In the genomic region with DNA sequence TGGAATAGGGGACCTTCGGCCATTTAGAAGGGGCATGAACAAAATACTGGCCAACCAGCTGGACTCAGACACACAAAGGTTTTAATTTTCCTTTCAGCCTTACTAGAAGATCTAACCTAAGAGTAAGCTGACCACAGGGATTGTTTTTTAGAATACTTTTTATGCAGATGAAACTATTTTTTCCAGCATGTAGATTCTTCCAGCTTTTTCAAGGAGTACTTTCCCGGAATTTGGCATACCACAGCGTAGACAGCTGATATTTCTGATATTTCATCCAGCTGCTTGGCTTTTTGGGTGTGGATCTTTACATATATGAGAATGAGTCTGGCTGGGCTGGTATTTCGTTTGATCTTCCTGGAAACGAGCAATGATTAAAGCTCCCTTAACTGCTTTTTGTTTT, we compare ENCODE assay signal across 9 mouse cellular contexts. TPM values are rescaled to one million over a fixed set of nuclear protein-coding genes. Genes with fewer than 3 reads are reported as not detected.
A peak's percentile ranks its signal among the peaks of the same experiment; 100 is the strongest.
DNase-seq lines count a peak whose midpoint lies in the region; ATAC-seq and TF ChIP-seq lines count a peak whose summit lies in the region.
"Had no signal": no experiment of that assay in that cellular context is flagged by ENCODE, and none has a peak within 500 bp of the region (broad histone marks: within the 10 kb centered on the region; RNA-seq: fewer than 3 reads in every experiment).

No protein-coding gene starts in this region.

- DNase-seq in kidney, adult 2 months = no peak
- DNase-seq in kidney, adult 9 months = no peak
- no peak for DNase-seq in layer of hippocampus, postnatal 36 days
- DNase-seq: liver, embryonic 13.5 days had no signal

- peak overlapping the region; percentile 76 for H3K27ac ChIP-seq in kidney, adult 2 months (ENCODE audit: insufficient read depth, low read depth, low read length)
- H3K27ac ChIP-seq in ES-Bruce4 (ENCODE audit: insufficient read depth, low read length) = peak overlapping the region; percentile 72
- H3K27ac ChIP-seq in embryonic facial prominence, embryonic 13.5 days = 0 out of 2 replicates have a peak overlapping the region, but pooled peaks have one; percentile 55
- peak overlapping the region; percentile 1 for H3K27ac ChIP-seq in intestine, postnatal 0 days (ENCODE audit: low read depth, low read length)
- H3K27ac ChIP-seq: liver, embryonic 13.5 days had no signal

- no peaks in the 10 kb centered on the region for H3K27me3 ChIP-seq in kidney, adult 2 months (replicated peaks; ENCODE audit: control insufficient read depth, insufficient read depth, low read length)
- H3K27me3 ChIP-seq in ES-Bruce4 (ENCODE audit: control insufficient read depth, insufficient read depth, low read length, poor library complexity, severe bottlenecking) = no peaks in the 10 kb centered on the region
- no peaks in the 10 kb centered on the region for H3K27me3 ChIP-seq in embryonic facial prominence, embryonic 13.5 days
- no peaks in the 10 kb centered on the region for H3K27me3 ChIP-seq in intestine, postnatal 0 days (replicated peaks; ENCODE audit: control insufficient read depth, insufficient read depth, low read length)
- H3K27me3 ChIP-seq: liver, embryonic 13.5 days had no signal

- 0 out of 2 replicates have a peak overlapping the region, but pooled peaks have one; percentile 11 for H3K4me2 ChIP-seq in embryonic facial prominence, embryonic 13.5 days
- H3K4me2 ChIP-seq in intestine, postnatal 0 days (replicated peaks; ENCODE audit: low read depth) = no peak overlapping the region
- H3K4me2 ChIP-seq: liver, embryonic 13.5 days had no signal

- peaks cover 29% of the 10 kb centered on the region for H3K36me3 ChIP-seq in kidney, adult 2 months (ENCODE audit: control insufficient read depth, insufficient read depth, low read length)
- peaks cover 43% of the 10 kb centered on the region for H3K36me3 ChIP-seq in ES-Bruce4 (ENCODE audit: control insufficient read depth, insufficient read depth, low read length, poor library complexity, severe bottlenecking)
- peaks cover 37% of the 10 kb centered on the region for H3K36me3 ChIP-seq in embryonic facial prominence, embryonic 13.5 days
- peaks cover 43% of the 10 kb centered on the region for H3K36me3 ChIP-seq in intestine, postnatal 0 days (ENCODE audit: control insufficient read depth, insufficient read depth)

- no peak overlapping the region for H3K9ac ChIP-seq in ES-Bruce4 (ENCODE audit: low read depth, poor library complexity, severe bottlenecking)
- no peak overlapping the region for H3K9ac ChIP-seq in embryonic facial prominence, embryonic 13.5 days
- H3K9ac ChIP-seq in intestine, postnatal 0 days (ENCODE audit: low read depth, low read length) = no peak overlapping the region
- H3K9ac ChIP-seq: liver, embryonic 13.5 days had no signal

- WGBS in kidney, adult 2 months = 61% methylated on average over 5 of the region's 5 CpGs
- WGBS in embryonic facial prominence, embryonic 13.5 days = 30% methylated on average over 5 of the region's 5 CpGs
- WGBS in intestine, postnatal 0 days = 48% methylated on average over 5 of the region's 5 CpGs

- TF ChIP-seq CTCF in kidney, adult 2 months (conservative IDR thresholded peaks at IDR 0.05; ENCODE audit: insufficient read depth, insufficient read length, low read depth, low read length) = no peak
- no peak for TF ChIP-seq CTCF in ES-Bruce4 (IDR thresholded peaks at IDR 0.05; ENCODE audit: low read depth, low read length)
- no peak for TF ChIP-seq CTCF in intestine, postnatal 0 days (IDR thresholded peaks at IDR 0.05; ENCODE audit: low read depth)

- no peak for TF ChIP-seq EP300 in ES-Bruce4 (IDR thresholded peaks at IDR 0.05; ENCODE audit: insufficient read depth, low read depth, low read length)

- ATAC-seq in embryonic facial prominence, embryonic 13.5 days (ENCODE audit: insufficient number of reproducible peaks, insufficient read depth, low FRiP score, low TSS enrichment, low read depth) = no peak
- ATAC-seq in intestine, postnatal 0 days = no peak
- no peak for ATAC-seq in CD4-positive, CD25-positive, alpha-beta regulatory T cell, adult 4 months

- no peak overlapping the region for H3K4me3 ChIP-seq in kidney, adult 2 months (ENCODE audit: insufficient read depth, low read depth, low read length)
- H3K4me3 ChIP-seq in ES-Bruce4 (ENCODE audit: low read depth, low read length) = no peak overlapping the region
- no peak overlapping the region for H3K4me3 ChIP-seq in embryonic facial prominence, embryonic 13.5 days
- no peak overlapping the region for H3K4me3 ChIP-seq in intestine, postnatal 0 days (ENCODE audit: low read depth, low read length)
- H3K4me3 ChIP-seq: liver, embryonic 13.5 days had no signal

- no peak for TF ChIP-seq POLR2A in kidney, adult 2 months (IDR thresholded peaks at IDR 0.05; ENCODE audit: low read depth, low read length)
- no peak for TF ChIP-seq POLR2A in ES-Bruce4 (IDR thresholded peaks at IDR 0.05; ENCODE audit: insufficient read depth, low read length)

- H3K4me1 ChIP-seq in kidney, adult 2 months (ENCODE audit: control insufficient read depth, insufficient read depth, low read length) = peaks cover 4% of the 10 kb centered on the region; the same call in 1 of the 2 replicates
- peaks cover 7% of the 10 kb centered on the region for H3K4me1 ChIP-seq in ES-Bruce4 (ENCODE audit: control insufficient read depth, insufficient read depth, low read length)
- H3K4me1 ChIP-seq in embryonic facial prominence, embryonic 13.5 days = peaks cover 43% of the 10 kb centered on the region
- H3K4me1 ChIP-seq in intestine, postnatal 0 days (replicated peaks; ENCODE audit: control insufficient read depth, insufficient read depth, low read length) = no peaks in the 10 kb centered on the region

- H3K9me3 ChIP-seq in ES-Bruce4 (replicated peaks; ENCODE audit: control insufficient read depth, insufficient read depth, low read length, poor library complexity, severe bottlenecking) = no peaks in the 10 kb centered on the region; the same call in 1 of the 2 replicates
- H3K9me3 ChIP-seq in embryonic facial prominence, embryonic 13.5 days = no peaks in the 10 kb centered on the region
- H3K9me3 ChIP-seq in intestine, postnatal 0 days (ENCODE audit: control insufficient read depth) = no peaks in the 10 kb centered on the region
- H3K9me3 ChIP-seq: G1E; liver, embryonic 13.5 days had no signal

RNA-seq across cellular contexts. Expression of a gene that starts 8.2 kb away (rescaled TPM):
- polyA plus RNA-seq in kidney, adult 2 months (2012; rRNA removed) = 10.0 and 10.7 TPM in 2 replicates
- 80.3 and 84.0 TPM in 2 replicates for polyA plus RNA-seq in ES-Bruce4 (2011; ENCODE audit: insufficient read depth, insufficient read length, low read depth, missing spikeins)
- 59.5 and 60.7 TPM in 2 replicates for polyA plus RNA-seq in embryonic facial prominence, embryonic 13.5 days (2015; fragmentation: Nextera tagmentation; extraction: Ambion mirVana)
- 64.4 and 65.3 TPM in 2 replicates for polyA plus RNA-seq in intestine, postnatal 0 days (2015; fragmentation: Nextera tagmentation; extraction: Ambion mirVana)
- polyA plus RNA-seq in CD4-positive, CD25-positive, alpha-beta regulatory T cell, adult 4 months (2017; shearing (Covaris generic)) = 100 to 1,000 TPM; 158 to 263 TPM
- total RNA-seq in layer of hippocampus, postnatal 36 days (2021) = 10 to 100 TPM; 28.6 to 32.6 TPM

Comparison
In these comparisons a context has a peak if more than half of its experiments do, and no peak if none do; other contexts are left out.
1. H3K27ac ChIP-seq: peak in every context shown above with its lines; median percentile 76 in kidney, adult 2 months; 72 in ES-Bruce4; 55 in embryonic facial prominence, embryonic 13.5 days; 1 in intestine, postnatal 0 days.